Mouse (Mus musculus): Measurements from ENCODE around the gene Ccdc153.

DNA sequence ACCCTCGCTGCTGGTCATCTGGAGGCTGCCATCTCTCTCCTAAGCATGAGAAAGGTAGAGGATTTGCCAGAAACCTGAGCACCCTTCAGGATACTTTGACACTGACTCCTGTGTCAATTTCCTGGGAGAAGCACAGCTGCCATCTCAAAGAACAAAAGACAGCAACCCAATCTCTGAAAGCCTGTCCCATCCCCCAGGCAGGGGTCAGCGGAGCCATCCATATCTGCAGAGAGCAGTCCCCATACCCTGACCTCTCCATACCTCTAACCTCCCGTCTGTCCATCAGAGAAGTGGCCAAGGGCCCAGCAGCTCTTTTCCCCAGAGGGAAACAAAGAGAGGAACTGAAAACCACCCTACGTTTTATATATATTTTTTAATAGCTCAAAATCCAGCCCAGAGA, 3.9 kb upstream of the Ccdc153 start:
- no peak for TF ChIP-seq CTCF (IDR thresholded peaks at IDR 0.05; ENCODE audit: low read depth)
- no peak for TF ChIP-seq EP300 (IDR thresholded peaks at IDR 0.05; ENCODE audit: low read depth)

Measured in liver, embryonic 14.5 days (tissue).